Mouse (Mus musculus): ENCODE results near the gene Pabpc4.

DNA sequence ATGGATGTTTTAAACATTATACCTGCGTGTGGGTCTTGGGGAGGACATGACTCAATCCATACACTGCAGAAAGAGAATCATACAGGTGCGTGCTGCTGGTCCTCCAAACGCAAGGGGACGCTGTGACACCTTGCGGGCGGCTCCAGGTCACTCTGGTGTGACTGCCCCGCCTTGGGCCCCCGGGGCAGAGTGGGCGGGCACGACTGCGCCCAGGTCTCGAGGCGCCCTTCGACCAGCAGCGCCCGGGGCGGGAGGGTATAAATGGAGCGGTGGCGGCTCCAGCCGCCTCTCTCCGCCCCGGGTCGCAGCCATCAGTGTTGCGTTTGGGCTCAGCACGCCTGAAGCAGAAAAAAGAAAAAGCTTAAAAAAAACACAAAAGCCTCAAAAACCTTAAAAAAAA, 20.3 kb downstream of the Pabpc4 start:
- no peak for TF ChIP-seq POLR2A (IDR thresholded peaks at IDR 0.05; ENCODE audit: insufficient read depth, low read length)
- TF ChIP-seq CTCF (IDR thresholded peaks at IDR 0.05; ENCODE audit: low read depth, low read length), result peak; percentile 75

Data from ES-Bruce4 (cell line).